Mouse (Mus musculus): Measurements from ENCODE around the gene Abcb11. TPM values are rescaled to one million over a fixed set of nuclear protein-coding genes. Genes with fewer than 3 reads are reported as not detected.

Abcb11 gene
- total and polyA plus RNA-seq, 3 experiments = 0.16 TPM; not detected in 2

GRCm38 (mm10) chr2:69328509-69329163 is 13.8 kb downstream of the Abcb11 start:
- H3K79me2 ChIP-seq (replicated peaks; ENCODE audit: control insufficient read depth, extremely low read depth, insufficient read depth, poor library complexity, severe bottlenecking) = no peaks in the 10 kb centered on the region
- H3K27ac ChIP-seq (ENCODE audit: insufficient read depth, low read depth) = no peak overlapping the region
- no peak for DNase-seq (ENCODE audit: extremely low read depth)
- no peak overlapping the region for H3K9ac ChIP-seq (ENCODE audit: insufficient read depth, low read depth)
- no peak overlapping the region for H3K4me3 ChIP-seq (replicated peaks in 1 of 3; ENCODE audit: low read depth in 2 of 3, low read length in 2 of 3, poor library complexity in 1 of 3)
- TF ChIP-seq ZKSCAN1 (IDR thresholded peaks at IDR 0.05; ENCODE audit: borderline replicate concordance, low read depth, low read length) (no peak), POLR2AphosphoS2 (IDR thresholded peaks at IDR 0.05; ENCODE audit: low read depth, low read length) (no peak), HCFC1 (IDR thresholded peaks at IDR 0.05; ENCODE audit: low read depth, low read length) (no peak), NELFE (IDR thresholded peaks at IDR 0.05; ENCODE audit: low read depth, low read length) (no peak), BHLHE40 (IDR thresholded peaks at IDR 0.05; ENCODE audit: low read depth, low read length) (no peak), CTCF (conservative IDR thresholded peaks at IDR 0.05 in 1 of 2, IDR thresholded peaks at IDR 0.05 in 1 of 2; ENCODE audit: low read depth in 2 of 2, low read length in 2 of 2) (no peak), POLR2A (IDR thresholded peaks at IDR 0.05; ENCODE audit: low read depth, low read length) (no peak), ELF1 (IDR thresholded peaks at IDR 0.05; ENCODE audit: low read depth, low read length) (no peak), MXI1 (IDR thresholded peaks at IDR 0.05; ENCODE audit: low read depth, low read length) (no peak), RCOR1 (conservative IDR thresholded peaks at IDR 0.05; ENCODE audit: low read depth, low read length) (no peak), SIN3A (IDR thresholded peaks at IDR 0.05; ENCODE audit: low read length) (no peak), SMC3 (IDR thresholded peaks at IDR 0.05; ENCODE audit: low read depth, low read length) (no peak)
- in situ Hi-C loops (cut with MboI; ENCODE audit: low pct_ligation_motif_present, low pct_unique_long_range_greater_than_20kb, low sequenced_read_pairs) = no loop called here
- H3K9me3 ChIP-seq (replicated peaks; ENCODE audit: low read length) = no peaks in the 10 kb centered on the region
- no peaks in the 10 kb centered on the region for H3K36me3 ChIP-seq (replicated peaks in 1 of 2; ENCODE audit: control insufficient read depth in 1 of 2, insufficient read depth in 1 of 2, low read length in 1 of 2)
- 0 out of 4 replicates have a peak, but pooled peaks cover 0 to 2% of the 10 kb centered on the region in 2 experiments for H3K4me1 ChIP-seq (ENCODE audit: control insufficient read depth in 1 of 2, insufficient read depth in 2 of 2)
- dilution Hi-C loops (cut with MboI; ENCODE audit: extremely low pct_ligation_motif_present, extremely low pct_unique_long_range_greater_than_20kb, low sequenced_read_pairs) = no loop called here
- H3K27me3 ChIP-seq (replicated peaks) = no peaks in the 10 kb centered on the region
- H3K4me2 ChIP-seq (ENCODE audit: insufficient read depth, low read depth, poor library complexity, severe bottlenecking) = no peak overlapping the region

GRCm38 (mm10) chr2:69324881-69325660 is 17.3 kb downstream of the Abcb11 start:
- Histone ChIP-seq H3K4me3 (replicated peaks in 1 of 3; ENCODE audit: low read depth in 2 of 3, low read length in 2 of 3, poor library complexity in 1 of 3) (no peak overlapping the region), H3K9ac (ENCODE audit: insufficient read depth, low read depth) (no peak overlapping the region), H3K79me2 (replicated peaks; ENCODE audit: control insufficient read depth, extremely low read depth, insufficient read depth, poor library complexity, severe bottlenecking) (no peaks in the 10 kb centered on the region), H3K27ac (ENCODE audit: insufficient read depth, low read depth) (no peak overlapping the region), H3K36me3 (replicated peaks in 1 of 2; ENCODE audit: control insufficient read depth in 1 of 2, insufficient read depth in 1 of 2, low read length in 1 of 2) (no peaks in the 10 kb centered on the region), H3K27me3 (replicated peaks) (no peaks in the 10 kb centered on the region), H3K4me1 (ENCODE audit: control insufficient read depth in 1 of 2, insufficient read depth in 2 of 2) (0 out of 4 replicates have a peak, but pooled peaks cover 0 to 2% of the 10 kb centered on the region in 2 experiments), H3K9me3 (replicated peaks; ENCODE audit: low read length) (no peaks in the 10 kb centered on the region), H3K4me2 (ENCODE audit: insufficient read depth, low read depth, poor library complexity, severe bottlenecking) (no peak overlapping the region)
- dilution Hi-C loops (cut with MboI; ENCODE audit: extremely low pct_ligation_motif_present, extremely low pct_unique_long_range_greater_than_20kb, low sequenced_read_pairs) = no loop called here
- TF ChIP-seq MAX (IDR thresholded peaks at IDR 0.05; ENCODE audit: low read length) (no peak), RCOR1 (conservative IDR thresholded peaks at IDR 0.05; ENCODE audit: low read depth, low read length) (no peak), NELFE (IDR thresholded peaks at IDR 0.05; ENCODE audit: low read depth, low read length) (no peak), KAT2A (IDR thresholded peaks at IDR 0.05; ENCODE audit: insufficient replicate concordance, low read length) (no peak), MYC (IDR thresholded peaks at IDR 0.05; ENCODE audit: low read depth, low read length) (no peak), UBTF (IDR thresholded peaks at IDR 0.05; ENCODE audit: low read depth, low read length) (no peak), BHLHE40 (IDR thresholded peaks at IDR 0.05; ENCODE audit: low read depth, low read length) (no peak), PAX5 (IDR thresholded peaks at IDR 0.05; ENCODE audit: low read length) (no peak), ZKSCAN1 (IDR thresholded peaks at IDR 0.05; ENCODE audit: borderline replicate concordance, low read depth, low read length) (no peak), IRF4 (IDR thresholded peaks at IDR 0.05; ENCODE audit: low read depth, low read length) (no peak), MEF2A (IDR thresholded peaks at IDR 0.05; ENCODE audit: borderline replicate concordance, low read depth, low read length) (no peak), TCF12 (IDR thresholded peaks at IDR 0.05; ENCODE audit: low read depth, low read length) (no peak), ETS1 (conservative IDR thresholded peaks at IDR 0.05; ENCODE audit: low read depth, low read length) (no peak), HCFC1 (IDR thresholded peaks at IDR 0.05; ENCODE audit: low read depth, low read length) (no peak), SIN3A (IDR thresholded peaks at IDR 0.05; ENCODE audit: low read length) (no peak), CHD2 (IDR thresholded peaks at IDR 0.05; ENCODE audit: low read length) (no peak)
- DNase-seq (ENCODE audit: extremely low read depth) = no peak
- in situ Hi-C loops (cut with MboI; ENCODE audit: low pct_ligation_motif_present, low pct_unique_long_range_greater_than_20kb, low sequenced_read_pairs) = no loop called here
